Mouse (Mus musculus): ENCODE measurements around the gene Btbd17.
A peak's percentile ranks its signal among the peaks of the same experiment; 100 is the strongest.

Btbd17 gene

DNA sequence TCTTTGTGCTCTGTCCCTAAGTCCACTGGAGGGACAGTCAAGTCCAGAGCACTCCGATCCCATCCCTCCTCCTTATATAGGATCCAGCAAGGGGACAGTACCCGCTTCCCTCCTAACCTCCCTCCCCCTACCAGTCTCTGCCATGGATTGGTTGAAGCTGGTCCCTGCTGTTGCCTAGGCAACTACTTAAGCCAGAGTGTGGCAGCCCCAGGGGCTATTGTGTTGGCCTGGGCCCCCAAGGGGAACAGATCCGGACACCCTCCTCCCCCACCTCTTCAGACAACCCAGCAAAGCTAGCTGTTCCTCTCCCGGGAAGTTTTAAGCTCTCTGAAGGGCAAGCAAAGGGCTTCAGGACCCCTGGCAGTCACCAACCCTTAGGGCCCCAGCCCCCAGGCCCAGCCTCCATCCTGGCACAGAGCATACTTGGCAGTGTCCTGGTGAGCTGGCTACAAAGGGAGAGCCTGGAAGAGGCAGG lies at the start of gene Btbd17:
Gene Btbd17, minus strand, starts transcription at position 98 of the 475 bp plus-strand sequence.
- peak; percentile 70 for DNase-seq (ENCODE audit: extremely low spot score)

DNA sequence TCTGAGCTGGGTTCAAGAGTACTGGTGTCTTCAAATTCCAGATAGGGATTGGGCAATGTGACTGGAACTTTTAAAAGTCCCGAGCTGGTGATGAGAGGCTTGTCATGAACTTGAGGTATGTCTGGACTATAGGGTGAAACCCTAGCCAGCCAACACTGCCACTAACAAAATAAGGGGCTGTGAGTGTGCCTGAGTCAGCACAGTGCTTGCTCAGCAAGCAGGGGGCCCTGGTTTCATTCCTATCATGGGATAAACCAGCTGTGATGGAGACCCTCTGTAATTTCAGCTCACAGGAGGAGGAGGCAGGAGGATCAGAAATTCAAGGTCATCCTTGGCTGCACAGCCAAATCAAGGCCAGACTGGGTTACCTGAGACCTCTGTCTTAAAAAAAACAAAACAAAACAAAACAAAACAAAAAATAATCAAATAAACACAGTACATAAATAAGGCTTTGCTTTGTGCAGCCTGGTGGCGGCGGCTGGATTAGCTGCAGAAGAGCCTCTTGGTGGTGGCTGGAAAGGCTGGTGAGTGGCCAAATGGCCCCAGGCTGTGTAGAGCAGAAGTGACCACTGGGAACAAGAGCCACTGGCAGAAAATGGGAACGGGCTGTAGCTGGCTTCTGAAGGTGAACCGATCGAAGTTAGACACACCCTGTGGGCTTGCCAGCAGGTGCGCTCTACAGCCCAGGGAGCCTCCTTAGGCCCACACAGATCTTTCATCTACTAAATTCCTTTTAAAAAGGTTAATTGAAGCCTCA lies 48.9 kb upstream of the Btbd17 start:
- no peak for DNase-seq (ENCODE audit: extremely low spot score)

DNA sequence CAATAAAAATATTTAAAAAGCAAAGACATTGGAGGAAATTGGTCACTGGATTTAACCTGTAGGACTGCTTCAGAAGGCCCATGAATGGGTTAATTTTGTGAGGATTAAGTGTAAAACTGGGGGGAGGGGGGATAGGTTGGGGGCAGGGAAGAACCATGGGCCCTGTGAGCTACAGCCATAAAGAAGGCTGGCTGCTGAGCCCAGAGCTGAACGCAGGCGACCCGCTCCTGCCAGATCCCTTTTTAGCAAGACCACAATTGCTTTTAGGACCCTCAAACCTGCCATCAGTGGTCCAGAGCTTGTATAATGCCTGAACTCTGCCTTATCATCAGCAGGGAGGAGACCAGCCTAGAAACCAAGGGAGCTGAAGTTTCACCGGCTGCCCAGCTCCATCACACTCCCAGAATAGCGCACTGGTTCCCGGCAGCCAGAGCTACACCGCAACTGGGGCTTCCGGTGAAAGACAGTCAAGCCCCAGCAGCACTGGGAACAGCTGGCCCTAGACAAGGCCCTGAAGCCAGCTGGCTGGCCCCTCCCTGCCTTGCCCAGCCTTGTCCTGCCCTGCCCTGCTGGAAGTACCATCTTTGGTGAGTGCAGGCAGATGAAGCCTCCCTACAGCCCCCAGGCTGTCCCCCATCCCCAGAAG lies 48.2 kb upstream of the Btbd17 start:
- DNase-seq (ENCODE audit: extremely low spot score), result peak; percentile 53

DNA sequence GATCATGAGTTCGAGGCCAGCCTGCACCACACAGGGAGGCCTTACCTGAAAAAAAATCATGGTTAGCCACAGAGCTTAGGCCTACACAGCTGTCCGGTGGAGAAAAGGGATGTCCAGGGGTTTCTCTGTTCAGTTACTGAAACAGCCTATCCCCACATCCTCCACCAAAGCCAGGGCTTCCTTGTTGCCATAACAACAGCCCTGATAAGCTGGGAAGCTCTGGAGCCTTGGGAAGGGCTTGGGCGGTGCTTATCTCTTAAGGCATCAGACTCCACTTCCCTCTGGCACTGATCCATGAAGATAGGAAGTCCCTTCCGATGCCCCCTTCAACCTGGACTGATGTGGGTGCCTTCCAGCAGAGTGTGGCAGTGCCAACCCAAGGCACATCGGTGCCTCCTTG lies 37.4 kb upstream of the Btbd17 start:
- DNase-seq (ENCODE audit: extremely low spot score), result no peak

DNA sequence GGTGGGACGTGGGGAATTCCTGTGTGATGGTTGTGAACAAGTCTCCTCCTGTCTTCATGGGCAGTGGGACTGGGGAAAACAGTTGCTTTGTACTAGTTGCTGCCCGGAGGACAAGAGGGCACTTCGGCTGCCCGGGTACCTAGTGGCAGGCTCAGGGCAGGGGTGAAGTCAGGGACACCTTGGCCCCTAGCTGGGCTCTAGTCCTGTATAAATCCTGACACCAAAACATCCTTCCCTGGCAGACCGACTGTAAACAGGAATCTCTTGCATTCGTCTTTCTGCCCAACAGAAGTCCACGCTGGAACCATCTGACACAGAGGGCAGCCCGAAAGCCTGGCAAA lies 34.7 kb upstream of the Btbd17 start:
- no peak for DNase-seq (ENCODE audit: extremely low spot score)

DNA sequence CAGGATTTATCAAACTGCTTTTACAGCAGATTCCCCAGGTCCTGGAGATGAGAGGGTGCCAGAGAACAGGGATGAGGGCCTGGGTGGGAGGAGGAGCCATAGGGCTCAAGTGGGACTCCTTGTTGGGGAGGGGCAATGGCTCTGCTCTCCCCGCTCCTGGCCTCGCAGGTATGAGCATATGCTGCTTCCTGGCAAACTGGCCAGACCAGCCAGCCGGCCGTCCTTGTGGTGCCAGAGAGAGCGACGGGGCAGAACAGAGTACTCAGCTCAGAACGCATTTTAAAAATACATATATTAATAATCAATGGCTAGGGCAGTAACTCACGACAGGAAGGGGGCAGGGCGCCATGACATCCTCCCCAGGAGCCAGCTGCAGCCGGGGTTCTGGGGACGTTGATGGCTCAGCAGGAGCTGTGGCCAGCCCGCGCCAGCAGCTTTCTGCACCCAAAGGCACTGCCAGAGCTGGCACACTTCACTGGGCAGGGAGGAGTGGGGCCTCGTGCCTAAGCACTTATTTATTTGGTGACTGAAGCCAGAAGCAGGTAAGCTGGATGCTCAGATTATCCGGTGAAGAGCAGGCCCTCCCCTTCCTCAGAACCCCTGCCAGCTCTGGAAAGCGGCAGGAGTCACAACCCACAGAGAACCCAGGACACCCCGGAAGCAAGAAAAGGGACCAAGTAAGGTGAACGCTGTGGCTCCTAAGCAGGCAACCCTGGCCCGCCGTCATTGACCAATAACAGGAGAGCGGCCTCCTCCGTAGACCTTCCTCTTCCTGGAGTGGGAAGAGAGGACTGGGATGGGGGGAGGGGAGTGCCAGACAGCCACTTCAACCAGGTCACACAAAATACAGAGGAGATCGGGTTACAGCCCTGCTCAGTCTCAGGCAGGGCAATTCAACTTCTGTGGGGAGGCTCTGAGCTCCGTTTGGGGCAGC lies 34.0 kb upstream of the Btbd17 start:
- peak; percentile 90 for DNase-seq (ENCODE audit: extremely low spot score)

DNA sequence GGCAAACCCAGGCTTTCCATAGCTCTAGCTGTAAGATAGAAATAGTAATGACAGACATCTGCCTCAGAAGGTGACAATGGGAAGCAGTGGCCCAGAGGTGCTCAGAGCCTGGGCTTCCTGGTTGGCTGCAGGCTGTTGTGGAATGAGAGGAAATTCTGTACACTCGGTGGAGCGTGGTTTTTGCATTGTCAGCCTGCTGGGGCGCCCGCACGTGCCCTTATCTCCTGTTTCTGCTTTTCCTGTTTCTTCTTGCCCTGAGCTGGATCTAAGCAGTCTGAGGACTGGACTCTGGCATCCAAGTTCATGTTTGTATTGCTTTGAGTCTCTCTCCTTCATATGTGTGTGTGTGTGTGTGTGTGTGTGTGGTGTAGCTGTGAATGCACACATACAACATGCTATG lies 30.9 kb upstream of the Btbd17 start:
- no peak for DNase-seq (ENCODE audit: extremely low spot score)

DNA sequence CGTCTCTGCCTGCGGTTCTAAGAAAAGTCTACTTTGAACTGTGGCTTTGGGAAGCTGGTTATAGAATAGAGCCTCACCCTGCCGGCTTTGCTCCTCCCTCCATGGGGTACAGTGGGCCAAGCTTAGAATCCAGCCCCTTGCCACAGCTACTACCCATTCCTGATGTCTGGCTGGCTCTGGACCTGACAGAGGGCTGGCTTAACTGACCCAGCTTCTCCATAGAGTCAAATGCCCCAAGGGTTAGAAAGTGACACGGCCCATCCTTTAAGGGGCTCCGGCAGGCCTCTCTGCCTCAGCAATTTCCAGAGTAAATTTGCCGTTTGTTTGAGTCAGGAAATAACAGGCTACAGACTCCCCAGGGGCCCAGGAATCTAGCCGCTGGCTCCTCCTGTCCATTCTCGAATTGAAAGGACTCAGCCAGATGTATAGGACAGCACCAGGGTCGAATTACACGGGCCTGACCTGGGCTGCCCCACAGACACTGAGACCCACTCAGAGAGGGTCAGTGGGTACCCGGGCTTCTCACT lies 27.5 kb upstream of the Btbd17 start:
- DNase-seq (ENCODE audit: extremely low spot score), result peak; percentile 67

DNA sequence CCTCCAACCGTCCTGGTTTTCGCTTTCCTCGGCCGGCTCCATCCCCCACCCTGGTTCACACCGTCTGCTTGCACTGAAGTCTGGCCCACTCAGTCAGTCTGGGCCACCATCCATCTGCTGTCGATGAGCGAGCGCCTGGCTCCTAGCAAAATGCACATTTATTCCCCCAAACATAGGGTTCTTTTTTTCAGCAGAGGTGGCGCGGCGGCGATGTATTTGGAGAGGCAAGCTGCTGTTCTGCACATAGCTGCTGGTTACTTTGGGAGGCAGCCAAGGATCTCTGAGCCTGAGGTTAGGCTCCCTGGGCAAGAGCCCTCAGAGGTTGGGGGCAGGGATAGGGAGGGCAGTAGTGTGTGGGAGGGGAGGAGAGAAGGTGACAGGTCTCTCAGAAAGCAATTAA lies 27.0 kb upstream of the Btbd17 start:
- DNase-seq (ENCODE audit: extremely low spot score), result no peak

DNA sequence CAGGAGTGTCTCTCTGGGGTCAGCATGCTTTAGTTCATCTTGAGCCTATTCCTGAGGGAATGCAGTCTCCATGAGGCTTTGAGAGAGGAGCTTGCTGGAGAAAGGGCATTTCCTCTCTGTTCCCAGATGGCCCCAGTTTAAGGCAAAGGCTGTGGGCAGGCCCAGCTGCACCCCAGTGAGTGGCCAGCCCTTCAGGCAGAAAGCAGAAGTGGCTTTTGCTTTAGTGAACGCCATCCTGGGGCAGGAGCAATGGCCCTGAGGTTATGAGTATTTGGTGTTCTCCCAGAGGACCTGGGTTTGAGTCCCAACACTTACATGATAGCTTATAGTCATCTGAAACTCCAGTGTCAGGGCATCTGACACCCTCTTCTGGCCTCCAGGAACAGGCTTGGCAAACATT lies 25.6 kb upstream of the Btbd17 start:
- no peak for DNase-seq (ENCODE audit: extremely low spot score)

DNA sequence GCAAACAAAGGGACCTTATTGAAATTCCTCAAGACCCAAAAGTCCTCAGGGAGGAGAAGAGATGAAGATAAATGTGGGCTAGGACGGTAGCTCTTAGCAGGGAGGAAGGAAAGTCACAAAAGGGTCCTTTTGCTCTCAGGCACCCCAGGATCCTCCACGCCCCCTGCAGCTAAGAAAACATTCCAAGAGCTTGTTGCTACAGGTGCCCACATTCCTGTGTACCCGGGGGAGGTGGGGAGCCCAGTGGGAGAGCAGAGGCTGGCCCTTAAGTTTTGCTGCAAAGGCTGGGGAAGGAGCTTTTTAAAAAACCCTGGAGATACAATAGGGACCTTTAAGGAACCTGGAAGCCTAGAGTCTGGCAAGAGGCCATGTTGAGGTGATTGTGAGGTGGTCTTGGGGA lies 24.7 kb upstream of the Btbd17 start:
- no peak for DNase-seq (ENCODE audit: extremely low spot score)

DNA sequence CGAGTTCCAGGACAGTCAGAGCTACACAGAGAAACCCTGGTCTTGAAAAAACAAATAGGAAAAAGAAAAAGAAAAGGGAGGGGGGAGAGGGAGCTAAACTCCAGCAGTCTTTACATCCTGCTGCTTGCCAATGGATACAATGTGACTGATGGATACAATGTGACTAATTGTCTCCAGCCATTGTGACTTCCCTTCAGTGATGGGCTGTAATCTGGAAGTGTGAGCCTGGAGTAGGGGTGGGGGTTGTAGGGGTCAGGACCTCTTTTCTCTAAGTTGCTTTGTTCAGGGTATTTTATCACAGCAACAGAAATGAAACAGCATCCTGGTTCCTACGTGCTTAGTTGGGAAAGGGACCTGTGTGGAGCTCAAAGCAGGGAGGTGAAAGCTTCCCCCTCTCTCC lies 23.4 kb upstream of the Btbd17 start:
- no peak for DNase-seq (ENCODE audit: extremely low spot score)

DNA sequence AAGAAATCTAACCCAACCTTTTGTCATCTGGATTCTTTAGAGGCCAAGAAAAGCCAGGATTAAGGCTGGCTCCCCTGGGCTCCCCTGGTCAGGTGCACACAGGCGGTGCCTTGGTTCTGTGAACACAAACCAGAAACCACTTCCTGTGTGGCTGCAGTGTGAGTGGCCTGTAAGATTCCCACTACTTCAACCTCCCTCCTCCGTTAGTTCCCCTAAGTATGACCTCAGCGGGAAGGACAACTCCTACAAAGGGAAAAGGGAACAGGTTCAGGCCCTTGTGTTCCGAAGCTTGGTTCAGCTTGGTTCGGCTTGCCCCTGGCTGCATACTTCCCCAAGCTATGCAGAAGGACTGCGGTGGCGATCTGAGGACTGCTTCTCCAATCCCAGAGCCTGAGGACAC lies 22.4 kb upstream of the Btbd17 start:
- DNase-seq (ENCODE audit: extremely low spot score), result no peak

DNA sequence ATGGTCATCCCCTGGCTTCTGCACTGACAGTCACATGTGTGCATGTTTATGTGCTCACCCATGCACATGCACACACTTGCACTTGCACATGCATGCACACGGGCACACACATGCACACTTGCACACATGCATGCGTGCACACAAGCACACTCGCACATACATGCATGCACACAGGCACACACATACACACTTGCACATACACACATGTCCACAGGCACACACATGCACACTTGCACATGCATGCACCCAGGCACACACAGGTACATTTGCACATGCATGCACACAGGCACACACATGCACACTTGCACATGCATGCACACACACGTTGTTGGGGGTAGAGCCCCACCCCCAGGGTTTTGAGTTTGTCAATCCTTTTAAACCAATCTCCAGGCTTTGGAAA lies 21.2 kb upstream of the Btbd17 start:
- no peak for DNase-seq (ENCODE audit: extremely low spot score)

DNA sequence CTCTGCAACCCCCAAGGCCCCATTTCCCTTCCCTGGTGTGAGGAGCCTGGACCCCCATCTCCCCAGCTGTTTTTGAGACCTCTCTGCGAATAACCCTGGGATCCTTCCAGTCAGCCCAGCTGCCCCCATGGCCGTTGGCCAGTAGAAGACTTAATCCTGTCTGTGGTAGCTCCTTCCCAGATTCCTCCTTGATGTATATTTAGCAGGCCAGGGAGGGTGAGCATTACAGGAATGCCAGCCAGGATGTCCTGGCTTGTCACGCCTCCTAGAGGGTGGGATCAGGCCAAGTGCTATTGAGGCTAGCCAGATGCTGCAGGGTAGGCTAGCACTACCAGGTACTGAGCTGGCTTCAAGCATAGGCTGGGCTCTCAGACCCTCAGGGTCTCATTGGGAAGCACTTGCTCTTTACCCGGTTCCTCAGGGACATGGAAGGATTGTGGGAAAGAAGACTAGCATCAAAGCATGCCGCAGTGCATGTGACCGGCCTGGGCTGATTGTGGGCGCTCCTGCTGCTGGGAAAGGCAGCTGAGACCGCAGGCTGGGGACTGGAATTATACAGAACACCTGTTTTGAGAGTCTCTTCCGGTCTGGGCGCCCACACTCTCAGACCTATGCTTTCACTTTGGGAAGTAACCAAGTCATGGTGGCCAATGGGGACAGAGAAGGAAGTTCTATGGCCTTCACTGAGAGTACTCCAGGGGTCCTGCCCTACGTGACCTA lies 19.3 kb upstream of the Btbd17 start:
- no peak for DNase-seq (ENCODE audit: extremely low spot score)

DNA sequence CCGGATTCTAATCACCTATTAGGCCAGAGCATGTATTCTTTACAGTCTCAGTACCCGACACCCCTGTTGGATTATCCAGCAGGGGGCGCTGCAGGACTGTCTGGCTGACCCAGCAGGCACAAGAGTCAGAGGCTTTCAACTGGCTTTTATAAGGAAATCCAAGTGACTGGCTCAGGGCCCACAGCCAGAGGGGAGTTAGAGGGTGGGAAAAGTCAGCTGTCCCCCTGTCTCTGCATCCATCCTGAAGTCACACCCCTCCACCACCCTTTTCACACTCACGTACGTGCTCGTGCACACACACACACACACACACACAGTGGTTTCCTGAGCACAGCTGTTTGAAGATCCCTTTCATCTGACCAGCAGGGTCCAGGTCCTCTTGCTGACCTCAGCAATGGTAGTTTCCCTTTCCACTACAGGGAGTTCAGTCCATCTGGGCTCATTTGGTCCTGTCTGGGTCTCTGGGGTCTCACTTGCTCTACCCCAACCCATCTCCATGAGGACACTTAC lies 17.0 kb upstream of the Btbd17 start:
- peak; percentile 93 for DNase-seq (ENCODE audit: extremely low spot score)

DNA sequence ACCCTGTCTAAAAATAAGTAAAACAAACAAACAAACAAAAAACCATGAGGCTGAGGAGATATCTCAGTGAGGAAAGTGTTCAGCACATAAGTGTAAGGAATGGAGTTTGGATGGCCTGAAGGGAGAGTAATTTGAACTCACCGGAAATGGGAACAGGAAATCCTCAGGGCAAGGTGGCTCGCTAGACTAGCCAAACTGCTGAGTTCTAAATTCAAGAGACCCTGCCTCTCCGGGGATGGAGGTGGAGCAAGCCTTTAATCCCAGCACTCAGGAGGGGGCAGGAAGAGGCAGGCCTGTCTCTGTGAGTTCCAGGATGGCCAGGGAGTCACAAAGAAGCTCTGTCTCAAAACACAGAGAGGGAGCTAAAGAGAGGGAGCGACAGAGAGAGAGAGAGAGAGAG lies 14.6 kb upstream of the Btbd17 start:
- DNase-seq (ENCODE audit: extremely low spot score), result no peak

DNA sequence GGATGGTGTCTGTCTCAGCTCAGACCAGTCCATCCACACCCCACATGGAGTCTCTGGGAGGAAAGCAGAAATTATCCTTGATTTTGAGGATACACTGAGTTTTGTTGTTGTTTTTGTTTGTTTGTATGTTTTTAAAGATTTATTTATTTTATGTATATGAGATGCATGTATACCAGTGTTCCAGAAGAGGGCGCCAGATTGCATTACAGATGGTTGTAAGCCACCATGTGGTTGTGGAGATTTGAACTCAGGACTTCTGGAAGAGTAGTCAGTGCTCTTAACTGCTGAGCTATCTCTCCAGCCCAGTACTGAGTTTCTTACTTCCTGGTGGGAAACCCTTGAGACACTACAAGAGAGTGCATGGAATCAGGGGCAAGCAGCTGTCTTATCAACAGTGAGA lies 13.6 kb upstream of the Btbd17 start:
- no peak for DNase-seq (ENCODE audit: extremely low spot score)

DNA sequence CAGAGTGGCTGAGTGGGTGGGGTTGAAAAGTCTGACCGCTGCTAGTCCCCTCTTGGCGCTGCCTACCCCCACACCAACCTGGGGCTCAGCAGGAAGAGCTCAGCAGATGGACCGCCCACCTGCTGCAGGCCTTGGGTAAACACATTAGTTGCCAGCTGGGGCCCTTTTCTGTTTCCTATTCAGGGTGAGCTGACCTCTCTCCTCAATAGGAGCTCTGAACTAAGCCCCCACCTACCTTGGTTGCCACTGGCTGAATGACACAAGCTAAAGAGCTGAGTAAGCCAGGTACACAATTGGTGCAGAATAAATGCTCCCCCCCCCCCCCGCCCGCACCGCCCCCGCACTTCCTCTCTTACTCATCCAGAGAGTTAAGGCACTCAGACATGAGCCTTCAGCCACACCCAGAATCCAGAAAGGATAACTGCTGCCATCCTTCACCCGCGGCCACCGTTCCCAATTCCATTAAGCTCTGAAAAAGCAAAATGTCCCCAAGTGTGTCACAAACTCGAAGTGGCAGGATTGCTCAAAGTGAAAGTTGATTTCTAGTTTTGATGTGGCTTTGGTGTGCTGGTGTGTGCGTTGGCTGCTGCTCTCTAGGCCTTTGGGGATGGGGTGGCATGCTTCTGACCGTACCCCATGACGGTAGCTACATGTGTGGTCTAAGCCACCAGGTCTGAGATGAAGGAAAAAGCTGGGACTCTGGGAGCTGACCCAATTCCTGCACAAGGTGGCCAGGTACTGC lies 12.1 kb upstream of the Btbd17 start:
- no peak for DNase-seq (ENCODE audit: extremely low spot score)

DNA sequence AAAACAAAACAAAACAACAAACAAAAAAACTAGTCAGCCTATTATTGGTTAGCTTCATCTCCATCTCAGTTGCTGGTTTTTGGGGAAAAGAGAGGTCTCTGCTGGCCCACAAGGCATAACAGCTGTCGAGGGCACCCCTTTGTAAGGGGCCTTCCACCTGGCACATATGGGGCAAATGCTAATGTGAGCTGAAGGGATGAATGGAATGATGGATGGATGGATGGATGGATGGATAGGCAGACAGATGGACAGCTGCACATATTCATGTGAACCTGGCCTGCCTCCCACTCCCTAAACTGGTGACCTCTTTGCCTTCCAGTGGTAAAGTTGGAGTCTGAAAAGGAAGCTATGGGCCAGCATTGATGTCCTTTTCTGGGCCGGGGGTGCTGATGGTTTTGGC lies 11.3 kb upstream of the Btbd17 start:
- no peak for DNase-seq (ENCODE audit: extremely low spot score)

DNA sequence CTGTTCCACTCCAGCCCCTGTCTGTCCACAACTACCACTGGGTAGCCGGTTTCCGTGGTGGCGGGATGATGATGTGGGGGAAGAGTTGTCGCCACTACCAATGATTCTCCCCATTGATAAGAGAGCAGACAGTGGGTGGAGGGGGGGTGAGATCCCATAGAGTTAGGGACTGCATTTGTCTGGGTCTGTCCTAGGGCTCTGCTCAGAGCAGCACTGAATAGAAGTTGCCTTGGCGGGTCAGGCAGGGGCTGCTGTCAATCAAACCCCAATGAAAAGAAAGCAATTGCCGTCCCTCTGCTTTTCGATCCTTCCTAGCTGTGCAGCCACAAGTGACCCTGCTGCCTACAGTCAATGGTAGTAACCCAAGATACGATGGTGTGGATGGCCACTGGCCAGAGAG lies 8.2 kb upstream of the Btbd17 start:
- no peak for DNase-seq (ENCODE audit: extremely low spot score)

All from embryo, embryonic 9.5 days (tissue).